Mouse (Mus musculus) central nervous system, embryonic 18 days (tissue): ENCODE results near the gene Fam135a. TPM values are rescaled to one million over a fixed set of nuclear protein-coding genes. Genes with fewer than 3 reads are reported as not detected.

ENCODE experiments used
- polyA plus RNA-seq: library from polyadenylated mRNA; depleted of rRNA; stranded (reverse); fragments of >200 nt; gene quantifications from 2 replicates; pipeline ENCODE4 v1.2.3, GENCODE M21; 2012; rRNA removed

Fam135a gene
- polyA plus RNA-seq: 39.8 and 42.9 TPM in 2 replicates

DNA sequence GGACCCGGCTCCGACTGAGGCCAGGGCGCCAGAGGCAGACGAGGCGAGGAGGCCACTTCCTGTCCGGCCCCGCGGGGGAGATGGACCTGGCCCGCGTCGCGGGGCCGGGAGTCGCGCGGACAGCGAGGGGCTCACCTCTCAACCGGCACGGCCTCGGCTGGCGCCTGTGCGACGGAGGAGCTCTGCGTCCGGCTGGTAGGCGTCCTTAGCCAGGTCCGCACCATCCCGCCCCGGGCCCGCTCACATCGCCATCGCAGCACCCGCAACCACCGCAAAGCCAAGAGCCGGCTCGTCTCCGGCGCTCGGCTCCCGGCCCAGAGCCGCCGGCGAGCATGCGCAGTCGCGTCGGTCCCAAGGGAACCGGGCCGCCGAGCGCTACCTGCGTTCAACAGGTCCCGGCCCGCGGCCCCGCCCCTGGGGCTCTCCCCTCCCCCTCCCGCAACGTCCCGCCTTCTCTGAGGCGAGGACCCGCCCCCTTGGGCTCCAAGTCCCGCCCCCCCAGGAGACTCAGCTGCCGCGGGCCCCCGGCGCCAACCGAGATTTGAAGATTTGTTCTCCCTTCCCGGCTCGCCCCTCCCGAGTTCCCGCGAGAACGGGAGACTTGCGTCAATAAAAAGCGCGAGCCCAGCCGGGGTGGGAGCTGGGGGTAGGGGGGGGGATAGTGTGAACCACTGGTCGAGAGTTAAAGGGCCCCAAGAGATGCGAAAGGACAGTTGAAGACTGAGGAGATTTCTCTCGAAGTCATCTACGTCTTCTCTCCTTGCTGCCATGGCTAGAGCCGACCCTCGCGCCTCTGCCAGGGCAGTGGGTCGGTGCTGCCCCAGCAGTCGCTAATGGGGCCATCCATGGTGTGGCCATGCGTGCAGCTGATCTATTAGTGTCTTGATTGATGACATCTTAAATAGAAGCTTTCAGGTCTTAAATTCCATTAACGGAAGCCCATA, at the start of gene Fam135a:
Gene Fam135a (minus strand): TSS at position 416 of the 944 bp plus-strand sequence.

DNA sequence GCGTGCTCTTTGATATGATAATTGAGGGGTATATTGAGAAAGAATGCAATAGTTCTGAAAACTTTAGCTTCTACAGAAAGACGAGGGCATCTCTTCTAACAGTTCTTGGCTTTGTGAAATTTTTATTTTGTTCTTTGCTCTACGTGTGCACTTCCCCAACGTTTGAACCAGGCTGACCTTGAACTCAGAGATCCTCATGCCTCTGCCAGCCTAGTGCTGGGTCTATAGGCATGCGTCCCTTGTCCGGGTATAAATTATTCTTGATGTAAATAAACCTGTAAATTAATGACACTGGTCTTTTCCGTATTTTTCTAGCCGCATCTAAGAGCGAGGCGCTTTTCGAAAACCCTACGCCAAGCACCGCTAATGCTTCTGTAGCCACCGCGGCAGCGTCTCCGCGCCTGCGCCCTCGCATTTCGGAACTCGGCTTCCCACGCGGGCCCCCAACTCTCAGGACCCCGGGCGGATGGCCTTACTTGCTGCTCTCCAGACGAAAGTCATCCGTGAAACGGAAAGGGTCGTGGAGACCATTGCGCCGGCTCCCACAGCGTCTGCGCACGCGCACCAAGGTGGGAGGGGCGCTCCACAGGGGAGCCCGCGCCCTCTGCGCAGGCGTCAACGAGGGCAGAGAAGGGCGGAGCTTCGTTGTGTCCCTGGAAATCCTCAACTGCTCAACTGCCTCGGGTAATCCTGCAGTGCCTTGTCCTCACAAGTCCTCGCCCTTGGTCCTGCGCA, 94.9 kb downstream of the Fam135a start, which contains the start of gene Sdhaf4:
Gene Sdhaf4 (minus strand): TSS at position 587 of the 735 bp plus-strand sequence.

Other genes starting within 250 kb of the Fam135a start
- 147 and 156 TPM in 2 replicates for gene Smap1, start 178.0 kb downstream of the Fam135a start, polyA plus RNA-seq
- gene Sdhaf4, start 94.7 kb downstream of the Fam135a start, polyA plus RNA-seq: 51.1 and 58.5 TPM in 2 replicates
- gene Col9a1, start 77.3 kb upstream of the Fam135a start, polyA plus RNA-seq: 1.2 and 2.2 TPM in 2 replicates